Mouse (Mus musculus): Measurements from ENCODE around the gene Pglyrp1. TPM values are rescaled to one million over a fixed set of nuclear protein-coding genes. Genes with fewer than 3 reads are reported as not detected.

The Pglyrp1 gene
- total and polyA plus RNA-seq, 3 experiments = 0.51 to 3.8 TPM; not detected in 1

GRCm38 (mm10) chr7:18900513-18900912, 29.4 kb downstream of the Pglyrp1 start:
- Histone ChIP-seq H3K79me2 (replicated peaks; ENCODE audit: control insufficient read depth, extremely low read depth, insufficient read depth, poor library complexity, severe bottlenecking) (no peaks in the 10 kb centered on the region), H3K4me2 (ENCODE audit: insufficient read depth, low read depth, poor library complexity, severe bottlenecking) (no peak overlapping the region), H3K9me3 (replicated peaks; ENCODE audit: low read length) (no peaks in the 10 kb centered on the region), H3K9ac (ENCODE audit: insufficient read depth, low read depth) (no peak overlapping the region), H3K36me3 (replicated peaks in 1 of 2; ENCODE audit: control insufficient read depth in 1 of 2, insufficient read depth in 1 of 2, low read length in 1 of 2) (peaks cover 8 to 64% of the 10 kb centered on the region in 2 experiments), H3K27me3 (replicated peaks) (no peaks in the 10 kb centered on the region), H3K27ac (ENCODE audit: insufficient read depth, low read depth) (no peak overlapping the region), H3K4me3 (replicated peaks in 1 of 3; ENCODE audit: low read depth in 2 of 3, low read length in 2 of 3, poor library complexity in 1 of 3) (no peak overlapping the region), H3K4me1 (ENCODE audit: control insufficient read depth in 1 of 2, insufficient read depth in 2 of 2) (peaks cover 0 to 11% of the 10 kb centered on the region in 2 experiments; a peak in 2 of 4 replicates)
- DNase-seq (ENCODE audit: extremely low read depth) = no peak
- no peak for TF ChIP-seq CHD1 (IDR thresholded peaks at IDR 0.05; ENCODE audit: low read depth, low read length)
- no peak for TF ChIP-seq ZC3H11A (IDR thresholded peaks at IDR 0.05; ENCODE audit: low read depth, low read length)
- TF ChIP-seq MAFK (IDR thresholded peaks at IDR 0.05; ENCODE audit: insufficient replicate concordance, low read length) = no peak
- no peak for TF ChIP-seq JUND (conservative IDR thresholded peaks at IDR 0.05; ENCODE audit: low read depth, low read length)
- no peak for TF ChIP-seq MAX (IDR thresholded peaks at IDR 0.05; ENCODE audit: low read length)
- TF ChIP-seq USF1 (IDR thresholded peaks at IDR 0.05; ENCODE audit: low read depth, low read length) = no peak
- no peak for TF ChIP-seq ETS1 (conservative IDR thresholded peaks at IDR 0.05; ENCODE audit: low read depth, low read length)
- no peak for TF ChIP-seq ZNF384 (IDR thresholded peaks at IDR 0.05; ENCODE audit: low read depth, low read length)
- no peak for TF ChIP-seq TBP (conservative IDR thresholded peaks at IDR 0.05; ENCODE audit: low read depth, low read length)
- no peak for TF ChIP-seq KAT2A (IDR thresholded peaks at IDR 0.05; ENCODE audit: insufficient replicate concordance, low read length)
- dilution Hi-C loops (cut with MboI; ENCODE audit: extremely low pct_ligation_motif_present, extremely low pct_unique_long_range_greater_than_20kb, low sequenced_read_pairs) (no loop called here), in situ Hi-C loops (cut with MboI; ENCODE audit: low pct_ligation_motif_present, low pct_unique_long_range_greater_than_20kb, low sequenced_read_pairs) (no loop called here)

GRCm38 (mm10) chr7:18902486-18902885, 31.4 kb downstream of the Pglyrp1 start:
- dilution Hi-C loops (cut with MboI; ENCODE audit: extremely low pct_ligation_motif_present, extremely low pct_unique_long_range_greater_than_20kb, low sequenced_read_pairs) (no loop called here), in situ Hi-C loops (cut with MboI; ENCODE audit: low pct_ligation_motif_present, low pct_unique_long_range_greater_than_20kb, low sequenced_read_pairs) (no loop called here)
- peaks cover 8 to 72% of the 10 kb centered on the region in 2 experiments for H3K36me3 ChIP-seq (replicated peaks in 1 of 2; ENCODE audit: control insufficient read depth in 1 of 2, insufficient read depth in 1 of 2, low read length in 1 of 2)

GRCm38 (mm10) chr7:18904971-18905370, 33.8 kb downstream of the Pglyrp1 start:
- in situ Hi-C loops (cut with MboI; ENCODE audit: low pct_ligation_motif_present, low pct_unique_long_range_greater_than_20kb, low sequenced_read_pairs) (no loop called here), dilution Hi-C loops (cut with MboI; ENCODE audit: extremely low pct_ligation_motif_present, extremely low pct_unique_long_range_greater_than_20kb, low sequenced_read_pairs) (no loop called here)
- H3K27me3 ChIP-seq (replicated peaks) = no peaks in the 10 kb centered on the region
- H3K79me2 ChIP-seq (replicated peaks; ENCODE audit: control insufficient read depth, extremely low read depth, insufficient read depth, poor library complexity, severe bottlenecking) = no peaks in the 10 kb centered on the region
- no peak for DNase-seq (ENCODE audit: extremely low read depth)
- peaks cover 6 to 57% of the 10 kb centered on the region in 2 experiments for H3K36me3 ChIP-seq (replicated peaks in 1 of 2; ENCODE audit: control insufficient read depth in 1 of 2, insufficient read depth in 1 of 2, low read length in 1 of 2)
- H3K4me1 ChIP-seq (ENCODE audit: control insufficient read depth in 1 of 2, insufficient read depth in 2 of 2) = peaks cover 0 to 8% of the 10 kb centered on the region in 2 experiments; a peak in 1 of 4 replicates
- no peak overlapping the region for H3K27ac ChIP-seq (ENCODE audit: insufficient read depth, low read depth)
- H3K4me2 ChIP-seq (ENCODE audit: insufficient read depth, low read depth, poor library complexity, severe bottlenecking) = no peak overlapping the region
- H3K9me3 ChIP-seq (replicated peaks; ENCODE audit: low read length) = no peaks in the 10 kb centered on the region
- TF ChIP-seq ZNF384 (IDR thresholded peaks at IDR 0.05; ENCODE audit: low read depth, low read length) = no peak
- no peak for TF ChIP-seq SMC3 (IDR thresholded peaks at IDR 0.05; ENCODE audit: low read depth, low read length)
- no peak for TF ChIP-seq MAZ (IDR thresholded peaks at IDR 0.05; ENCODE audit: low read depth, low read length)
- no peak for TF ChIP-seq IRF4 (IDR thresholded peaks at IDR 0.05; ENCODE audit: low read depth, low read length)
- H3K4me3 ChIP-seq (replicated peaks in 1 of 3; ENCODE audit: low read depth in 2 of 3, low read length in 2 of 3, poor library complexity in 1 of 3) = no peak overlapping the region
- no peak overlapping the region for H3K9ac ChIP-seq (ENCODE audit: insufficient read depth, low read depth)

More at GRCm38 (mm10) chr7:18902486-18902885, 31.4 kb downstream of the Pglyrp1 start:
- no peaks in the 10 kb centered on the region for H3K27me3 ChIP-seq (replicated peaks)
- no peaks in the 10 kb centered on the region for H3K79me2 ChIP-seq (replicated peaks; ENCODE audit: control insufficient read depth, extremely low read depth, insufficient read depth, poor library complexity, severe bottlenecking)
- no peak for DNase-seq (ENCODE audit: extremely low read depth)
- H3K27ac ChIP-seq (ENCODE audit: insufficient read depth, low read depth) = no peak overlapping the region
- no peaks in the 10 kb centered on the region for H3K4me1 ChIP-seq (ENCODE audit: control insufficient read depth in 1 of 2, insufficient read depth in 2 of 2)
- H3K9ac ChIP-seq (ENCODE audit: insufficient read depth, low read depth) = no peak overlapping the region
- H3K9me3 ChIP-seq (replicated peaks; ENCODE audit: low read length) = no peaks in the 10 kb centered on the region
- H3K4me3 ChIP-seq (replicated peaks in 1 of 3; ENCODE audit: low read depth in 2 of 3, low read length in 2 of 3, poor library complexity in 1 of 3) = no peak overlapping the region
- H3K4me2 ChIP-seq (ENCODE audit: insufficient read depth, low read depth, poor library complexity, severe bottlenecking) = no peak overlapping the region
- TF ChIP-seq CTCF (conservative IDR thresholded peaks at IDR 0.05 in 1 of 2, IDR thresholded peaks at IDR 0.05 in 1 of 2; ENCODE audit: low read depth in 2 of 2, low read length in 2 of 2) = peak in 1 of 2 experiments; percentile 47; a peak in 2 of 4 replicates
- TF ChIP-seq RAD21 (IDR thresholded peaks at IDR 0.05; ENCODE audit: low read depth, low read length) = peak; percentile 35
- peak; percentile 53 for TF ChIP-seq SMC3 (IDR thresholded peaks at IDR 0.05; ENCODE audit: low read depth, low read length)
- no peak for TF ChIP-seq UBTF (IDR thresholded peaks at IDR 0.05; ENCODE audit: low read depth, low read length)
